Mouse (Mus musculus) embryo, embryonic 10.5 days (tissue): ENCODE results near the gene Sgms1.
"Not testable (repeated sequence)": the region's sequence is repeated elsewhere in the genome, so short reads cannot be mapped to it uniquely, and the experiment has no call there.

Experiments used
- DNase-seq: peaks from one replicate; pipeline ENCODE4 v3.0.0-alpha.2; 2015; ENCODE audit warnings: low spot score

Gene Sgms1

DNA sequence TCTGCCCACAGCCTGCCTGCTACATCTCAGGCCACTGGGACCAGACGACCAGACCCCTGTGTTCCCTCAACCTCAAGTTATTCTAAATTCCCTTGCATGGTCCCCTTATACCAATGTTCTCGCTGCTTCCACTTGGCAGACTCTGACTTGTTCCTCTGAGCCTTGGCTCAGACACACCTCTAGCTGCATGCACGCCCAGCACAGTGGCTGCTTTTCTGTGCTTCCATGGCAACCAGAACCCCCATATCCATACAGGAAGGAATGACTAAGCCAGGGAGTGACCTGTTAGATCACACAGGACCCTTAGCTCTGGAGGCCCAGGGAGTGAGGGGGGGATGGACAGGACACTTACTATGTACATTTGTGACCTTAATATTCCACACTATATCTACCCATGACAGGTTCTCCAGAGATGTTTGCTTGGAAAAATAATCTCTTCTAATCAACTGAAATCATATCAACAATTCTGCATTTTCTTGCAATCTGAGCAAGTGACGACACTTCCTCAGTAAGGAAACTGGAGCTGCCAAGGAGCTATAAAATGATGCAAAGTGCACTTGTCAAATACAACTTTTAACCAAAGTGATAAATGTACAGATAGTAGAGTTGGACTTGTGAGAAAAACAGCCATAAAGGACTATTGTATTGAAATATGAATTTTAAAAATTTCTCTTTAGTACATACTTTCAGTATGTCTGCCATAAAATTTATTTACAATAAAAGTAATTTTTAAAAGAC lies 252.5 kb downstream of the Sgms1 start:
- peak; percentile 27 for DNase-seq

DNA sequence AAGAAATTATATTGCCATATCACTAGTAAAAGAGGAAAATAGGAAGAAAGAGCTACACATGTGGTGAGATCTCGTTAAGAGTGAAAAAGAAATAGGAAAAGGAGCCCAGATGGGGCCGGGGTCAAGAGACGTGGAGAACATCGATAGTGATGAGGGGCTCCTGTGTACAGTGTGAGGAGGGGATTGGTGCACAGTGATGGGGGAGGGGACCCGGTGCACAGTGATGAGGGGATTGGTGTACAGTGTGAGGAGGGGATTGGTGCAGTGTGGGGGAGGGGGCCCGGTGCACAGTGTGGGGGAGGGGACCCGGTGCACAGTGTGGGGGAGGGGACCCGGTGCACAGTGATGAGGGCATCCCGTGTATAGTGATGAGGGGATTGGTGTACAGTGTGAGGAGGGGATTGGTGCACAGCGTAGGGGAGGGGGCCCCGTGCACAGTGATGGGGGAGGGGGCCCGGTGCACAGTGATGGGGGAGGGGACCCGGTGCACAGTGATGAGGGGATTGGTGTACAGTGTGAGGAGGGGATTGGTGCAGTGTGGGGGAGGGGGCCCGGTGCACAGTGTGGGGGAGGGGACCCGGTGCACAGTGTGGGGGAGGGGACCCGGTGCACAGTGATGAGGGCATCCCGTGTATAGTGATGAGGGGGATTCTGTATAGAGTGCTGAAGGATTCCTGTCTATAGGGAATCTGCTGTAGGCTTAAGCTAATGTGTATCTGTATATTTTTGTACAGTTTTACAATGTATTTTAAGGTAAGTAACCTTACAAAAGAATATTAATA lies 257.6 kb downstream of the Sgms1 start:
- DNase-seq = not testable (repeated sequence)

DNA sequence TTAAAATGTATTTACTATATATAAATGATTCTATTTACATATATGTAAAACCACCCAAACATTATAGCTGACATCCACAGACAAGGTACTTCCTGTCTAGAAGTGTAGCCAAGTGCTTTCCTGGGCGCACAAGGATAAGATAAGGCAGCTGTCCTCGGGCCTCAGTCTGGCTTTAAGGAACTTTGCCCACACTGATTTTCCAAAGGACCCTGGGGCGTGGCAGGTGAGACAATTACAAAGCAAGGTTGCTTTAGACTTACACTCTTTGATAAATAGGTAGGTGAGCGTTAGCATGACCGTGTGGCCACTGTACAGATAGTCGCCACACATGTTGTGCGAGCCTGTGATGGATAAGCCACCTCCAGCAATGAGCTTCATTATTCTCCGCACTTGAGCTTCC lies 260.2 kb downstream of the Sgms1 start:
- no peak for DNase-seq

DNA sequence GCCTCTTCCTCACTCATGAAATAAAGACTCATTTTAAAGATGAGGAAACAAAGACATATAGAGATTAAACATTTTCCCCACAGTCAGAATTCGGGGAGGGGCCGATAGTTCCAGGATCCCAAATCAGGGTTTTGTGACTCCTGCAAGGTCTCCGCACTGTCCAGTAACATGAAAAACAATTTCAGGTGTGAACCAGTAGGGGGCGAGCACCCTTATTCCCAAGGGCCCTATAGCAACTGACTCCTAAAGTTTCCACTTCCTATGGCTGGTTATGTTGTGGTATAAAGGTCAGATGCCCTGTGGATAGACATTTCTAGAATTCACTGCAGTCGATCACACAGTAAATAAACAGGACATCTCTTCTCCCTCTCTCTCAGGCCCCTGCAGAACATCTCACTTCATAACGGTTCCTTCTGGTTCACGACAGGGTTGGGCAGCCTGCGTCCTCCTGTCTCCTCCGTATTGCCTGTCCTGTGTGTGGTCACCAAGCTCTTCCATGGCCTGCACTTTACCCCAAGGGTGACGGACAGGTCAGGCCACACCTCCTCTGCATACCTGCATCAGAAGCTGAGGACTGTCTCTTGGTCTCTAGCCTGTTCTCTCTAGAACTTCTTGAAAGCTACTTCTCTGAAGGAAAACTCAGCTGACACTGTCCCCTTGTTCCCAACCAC lies 262.2 kb downstream of the Sgms1 start:
- peak; percentile 20 for DNase-seq

DNA sequence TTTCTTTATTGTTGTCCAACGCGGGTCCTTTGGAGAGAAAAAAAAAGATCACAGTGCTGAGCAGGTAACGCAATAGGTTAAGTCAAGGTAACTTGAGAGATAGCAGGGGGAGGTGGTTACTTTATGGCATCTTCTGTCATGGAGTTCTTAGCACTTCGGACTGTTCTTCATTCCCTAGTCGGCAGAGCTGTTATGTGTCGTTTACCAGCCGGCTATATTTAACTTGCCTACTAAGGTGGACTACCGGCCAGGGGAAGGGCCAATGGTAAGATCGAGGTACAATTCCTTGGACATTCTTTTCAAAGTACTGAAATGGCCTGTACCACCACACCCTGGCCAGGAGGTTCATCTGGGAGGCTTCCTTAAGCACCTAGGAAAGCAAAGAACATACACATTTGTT lies 265.4 kb downstream of the Sgms1 start:
- DNase-seq = no peak

DNA sequence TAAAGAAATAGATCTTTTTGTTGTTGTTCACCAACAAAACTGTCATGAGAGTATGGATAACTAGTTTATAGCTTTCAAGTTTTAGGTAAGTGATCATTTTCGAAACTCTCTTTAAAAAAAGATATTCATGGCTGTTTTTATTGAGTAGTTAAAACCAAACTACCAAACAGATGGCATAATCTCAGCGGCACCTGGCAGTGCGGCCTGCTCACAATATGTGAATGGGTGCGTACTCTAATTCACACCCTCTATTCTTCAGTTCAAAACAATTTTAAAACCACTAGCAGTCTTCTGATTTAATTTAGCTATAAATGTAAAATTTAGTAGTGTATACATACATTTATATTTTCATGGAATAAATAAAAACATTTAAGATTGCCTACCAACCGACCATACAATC lies 266.3 kb downstream of the Sgms1 start:
- no peak for DNase-seq

DNA sequence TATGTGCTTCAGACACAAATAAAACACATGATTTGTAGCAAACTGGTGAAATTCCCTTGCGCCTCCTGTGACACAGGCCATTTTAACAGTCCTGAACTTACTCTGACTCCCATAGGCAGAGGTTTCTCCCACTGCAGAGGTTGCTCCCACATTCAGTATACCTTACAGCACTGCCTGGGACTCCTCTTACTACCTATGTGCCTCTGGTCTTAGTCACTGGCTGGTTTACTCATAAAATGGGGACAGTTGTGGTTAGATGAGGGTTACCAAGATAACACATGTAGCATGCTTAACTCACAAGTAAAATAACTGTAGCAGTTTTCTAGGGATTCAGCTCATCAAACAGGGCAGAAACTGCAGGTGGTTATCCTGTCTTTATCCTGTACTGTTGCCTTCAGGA lies 268.7 kb downstream of the Sgms1 start:
- no peak for DNase-seq

DNA sequence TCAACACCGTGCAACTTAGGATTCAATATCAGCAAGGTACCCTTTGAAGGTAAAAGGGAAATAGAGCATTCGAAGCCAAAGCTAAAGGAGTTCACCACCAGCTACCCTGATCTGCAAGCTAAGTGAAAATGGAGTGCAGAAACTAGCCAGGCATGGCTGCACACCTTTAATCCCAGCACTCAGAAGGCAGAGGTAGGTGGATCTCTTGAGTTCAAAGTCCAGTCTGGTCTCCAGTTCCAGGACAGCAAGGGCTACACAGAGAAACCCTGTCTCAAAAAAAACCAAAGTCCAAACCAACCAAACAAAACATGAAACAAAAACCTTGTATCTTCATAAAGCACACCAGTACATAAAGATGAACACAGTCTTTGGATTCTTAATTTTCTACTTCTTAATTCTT lies 269.8 kb downstream of the Sgms1 start:
- DNase-seq = no peak

DNA sequence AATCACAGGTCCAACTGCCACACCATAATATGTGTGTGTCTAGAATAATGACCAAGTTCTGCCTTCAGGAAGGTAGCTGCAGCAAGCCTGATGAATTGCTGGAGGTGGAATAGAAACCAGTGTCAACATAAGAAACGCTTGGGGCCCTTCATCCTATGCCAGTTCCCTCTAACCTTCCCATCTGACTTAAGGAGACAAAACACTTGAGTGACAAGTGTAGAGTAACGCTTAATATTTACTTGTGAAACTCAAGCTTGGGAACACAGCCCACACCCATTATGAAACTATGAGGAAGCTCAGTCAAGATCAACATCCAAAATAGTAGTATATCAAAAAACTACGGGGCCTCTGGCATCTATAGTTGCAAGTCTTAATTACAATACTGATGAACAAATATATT lies 271.0 kb downstream of the Sgms1 start:
- no peak for DNase-seq

DNA sequence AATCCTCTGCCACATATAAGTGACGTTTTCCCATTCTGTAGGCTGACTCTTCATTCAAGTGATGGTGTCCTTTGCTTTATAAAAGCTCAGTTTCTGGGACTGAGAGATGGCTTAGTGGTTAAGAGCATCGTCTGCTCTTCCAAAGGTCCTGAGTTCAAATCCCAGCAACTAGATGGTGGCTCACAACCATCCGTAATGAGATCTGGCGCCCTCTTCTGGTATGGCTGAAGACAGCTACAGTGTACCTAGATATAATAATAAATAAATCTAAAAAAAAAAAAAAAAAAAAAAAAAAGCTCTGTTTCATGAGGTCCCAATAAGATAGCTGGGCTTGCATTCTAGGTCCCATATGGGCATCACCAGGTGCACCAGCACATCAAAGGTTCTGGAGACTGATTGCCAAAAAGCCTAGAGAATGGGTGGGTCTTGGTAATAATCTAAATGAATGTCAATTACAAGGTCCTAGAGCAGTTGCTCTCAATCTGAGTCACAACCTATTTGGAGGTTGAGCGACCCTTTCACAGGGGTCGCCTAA lies 272.0 kb downstream of the Sgms1 start:
- DNase-seq = no peak

DNA sequence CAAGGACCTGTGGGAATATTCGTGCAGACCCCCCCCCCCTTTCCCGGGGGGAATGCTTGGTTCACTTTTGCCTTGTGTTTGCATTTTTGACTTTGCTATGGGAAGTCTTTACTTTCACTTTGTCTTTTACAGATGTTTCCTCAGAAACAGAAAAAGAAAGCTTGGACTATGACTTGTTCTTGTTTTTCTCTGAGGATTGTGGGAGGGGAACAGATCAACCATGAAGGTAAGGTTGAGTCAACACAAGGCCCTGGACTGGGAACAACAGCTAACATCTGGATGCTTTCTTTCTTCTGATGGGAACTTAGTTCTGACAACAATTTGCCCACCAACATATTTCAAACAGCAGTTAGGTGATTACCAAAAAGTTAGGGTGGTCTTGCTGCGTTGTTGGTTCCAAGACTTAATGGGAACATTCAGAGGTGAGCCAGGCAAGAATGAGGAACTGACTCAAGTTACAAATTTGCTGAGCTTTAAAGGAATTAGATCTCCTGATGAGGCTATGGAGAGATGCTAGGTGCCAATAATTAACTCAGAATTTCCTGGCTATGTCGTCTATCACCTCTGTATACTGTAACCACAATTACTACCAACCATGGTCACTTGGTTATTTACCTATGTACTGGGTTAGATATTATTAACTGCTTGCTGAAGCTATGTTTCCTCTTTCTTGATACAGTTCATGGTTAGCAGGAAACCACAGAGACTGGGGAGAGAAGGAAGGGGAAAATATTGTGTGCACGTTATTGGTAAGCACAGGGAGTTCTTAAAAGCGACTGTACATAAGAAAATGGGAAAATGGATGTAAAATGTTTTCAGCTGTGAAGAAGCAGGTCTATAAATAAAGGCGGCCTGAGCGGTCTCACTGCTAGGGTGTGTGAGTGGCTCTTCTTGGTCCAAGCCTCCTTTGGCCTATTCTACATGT lies 277.4 kb downstream of the Sgms1 start:
- DNase-seq = no peak

DNA sequence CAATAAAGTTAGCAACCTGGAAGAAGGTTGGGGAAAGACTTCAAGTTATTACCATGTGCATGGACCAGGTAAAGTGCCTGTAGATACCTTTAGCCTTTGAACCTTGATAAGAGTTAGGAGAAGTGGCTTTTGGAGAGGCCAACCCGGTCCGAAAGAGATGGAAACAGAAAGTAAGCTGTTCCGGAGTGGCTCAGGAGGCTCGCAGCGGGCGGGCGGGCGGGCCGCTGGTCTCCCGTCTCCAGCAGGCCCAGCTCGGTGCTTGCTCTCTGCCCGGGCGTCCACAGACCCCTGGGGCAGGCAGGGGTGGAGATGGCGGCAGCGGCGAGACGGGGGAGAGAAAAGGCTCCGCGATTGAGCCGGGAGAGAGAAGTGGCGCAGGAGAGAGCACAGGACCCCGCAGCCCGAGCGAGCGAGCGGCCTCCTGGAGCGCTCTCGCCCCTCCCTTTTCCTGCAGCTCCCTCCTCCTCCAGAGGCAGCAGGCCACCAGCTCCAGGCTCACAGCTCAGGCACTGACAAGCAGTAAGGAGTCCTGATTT lies 281.7 kb downstream of the Sgms1 start, which contains the start of gene Asah2:
Gene Asah2 (minus strand): TSS at position 441 of the 536 bp plus-strand sequence.
- DNase-seq = peak; percentile 78

DNA sequence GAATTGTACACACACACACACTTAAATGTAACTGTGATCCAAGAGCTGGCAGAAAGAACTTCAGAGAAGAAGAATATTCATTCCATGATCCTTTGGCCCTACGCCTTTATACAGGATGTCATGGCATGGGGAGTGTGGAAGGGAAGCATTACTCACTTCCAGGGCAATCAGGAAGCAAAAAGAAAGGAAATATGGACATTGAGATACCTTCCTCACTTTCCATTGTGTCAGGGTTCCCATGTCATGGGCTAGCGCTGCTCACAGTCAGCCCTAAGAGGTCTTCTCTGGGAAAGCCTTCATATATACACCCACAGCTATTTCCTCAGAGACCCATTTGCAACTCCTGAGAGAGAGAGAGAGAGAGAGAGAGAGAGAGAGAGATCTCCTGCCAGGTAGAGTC lies 282.8 kb downstream of the Sgms1 start:
- no peak for DNase-seq

DNA sequence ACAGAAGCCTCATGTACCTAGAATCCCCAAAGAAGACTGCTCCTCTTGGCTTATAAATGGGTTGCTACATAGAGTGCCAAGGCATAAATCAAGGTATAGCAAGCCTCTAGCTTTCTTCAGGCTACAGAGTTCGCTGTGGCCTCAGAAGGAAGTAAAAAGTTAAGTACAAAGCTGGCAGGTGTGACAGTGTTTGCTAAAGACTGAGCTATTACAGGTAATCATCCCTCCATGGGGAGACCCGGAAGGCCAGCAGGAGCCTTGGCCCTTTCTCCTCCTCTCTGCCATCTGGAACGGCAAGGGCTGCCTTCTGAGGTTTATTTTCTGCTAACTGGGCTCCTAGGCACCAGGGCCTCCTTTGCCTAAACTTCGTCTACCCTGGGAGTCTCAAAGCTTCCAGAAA lies 285.3 kb downstream of the Sgms1 start:
- no peak for DNase-seq

DNA sequence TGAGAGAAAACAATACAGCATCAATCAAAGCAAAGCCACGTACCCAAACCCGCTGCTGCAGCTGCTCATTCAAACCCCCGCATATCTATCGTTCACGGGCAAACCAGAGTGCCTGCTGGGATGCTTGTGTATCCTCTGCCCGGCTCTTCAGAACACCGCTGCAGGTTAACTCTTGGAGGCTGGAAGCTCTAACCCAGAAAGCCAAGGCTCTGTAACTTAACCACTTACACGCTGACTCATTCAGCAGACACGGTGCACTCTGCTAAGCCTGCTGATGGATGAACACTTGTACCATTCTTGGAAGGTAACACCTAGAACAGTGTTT lies 286.6 kb downstream of the Sgms1 start:
- peak; percentile 40 for DNase-seq

DNA sequence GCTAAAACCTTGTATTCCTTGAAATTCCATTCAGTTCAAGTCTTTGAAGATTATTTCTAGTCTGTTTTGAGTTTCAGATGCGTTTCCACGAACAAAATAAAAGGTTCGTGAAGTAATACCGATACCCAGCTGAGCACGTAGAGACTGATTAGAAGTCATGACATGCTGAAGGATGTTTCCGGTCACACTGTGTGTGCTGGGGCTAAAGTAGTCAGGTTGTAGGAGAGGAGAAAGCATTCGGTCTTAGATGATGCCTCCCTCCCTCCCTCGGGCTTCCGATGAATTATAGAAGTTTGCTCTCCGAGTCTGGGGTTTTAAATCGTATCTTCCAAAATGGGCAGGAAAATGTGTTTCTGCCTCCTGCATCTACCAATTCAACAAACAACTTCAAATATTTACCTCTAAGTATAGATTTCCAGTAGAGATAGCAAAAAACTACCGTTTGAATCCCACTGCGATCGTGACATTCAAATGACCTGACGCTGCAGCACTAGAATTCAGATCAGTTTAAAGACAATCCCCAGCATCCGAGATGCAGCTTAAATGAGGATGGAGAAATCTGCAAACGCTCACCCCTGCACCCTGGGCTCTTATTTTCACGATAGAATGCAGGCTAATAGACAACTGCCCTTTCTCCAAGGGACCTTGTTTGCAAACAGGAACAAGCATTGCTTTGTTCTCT lies 287.1 kb downstream of the Sgms1 start:
- DNase-seq = peak; percentile 21

DNA sequence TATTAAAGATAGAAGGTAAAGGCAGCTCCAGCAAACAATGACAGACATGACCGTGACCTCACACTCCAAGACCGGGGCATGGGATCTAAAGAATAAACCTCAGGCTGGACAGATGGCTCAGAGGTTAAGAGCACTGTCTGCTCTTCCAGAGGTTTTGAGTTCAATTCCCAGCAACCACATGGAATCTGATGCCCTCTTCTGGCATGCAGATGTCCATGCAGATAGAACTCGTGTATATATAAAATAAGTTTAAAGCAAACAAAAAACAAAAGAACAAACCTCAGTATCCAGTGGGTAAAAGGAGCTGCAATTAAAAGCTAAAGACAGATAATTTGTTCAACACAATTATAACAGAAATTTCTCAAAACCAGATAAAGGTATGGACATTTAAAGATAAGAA lies 290.9 kb downstream of the Sgms1 start:
- DNase-seq = no peak

DNA sequence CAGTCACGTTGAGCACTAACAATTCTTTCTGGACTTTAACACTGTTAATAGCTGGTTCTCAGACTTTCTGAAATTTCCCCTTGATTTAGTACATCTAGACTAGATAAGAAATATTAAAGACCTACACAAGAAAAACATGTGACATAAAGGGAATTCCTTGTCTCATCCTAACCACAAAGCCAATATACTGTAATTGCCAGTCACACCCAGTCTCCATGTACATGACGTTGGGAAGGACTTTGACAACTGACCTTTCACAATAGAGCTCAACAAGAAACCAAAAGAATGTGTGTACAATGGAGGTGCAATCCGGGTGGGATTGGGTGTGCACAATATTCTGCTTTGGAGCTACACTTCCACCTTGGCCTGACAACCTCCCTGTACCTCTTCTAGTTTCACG lies 297.2 kb downstream of the Sgms1 start:
- no peak for DNase-seq

DNA sequence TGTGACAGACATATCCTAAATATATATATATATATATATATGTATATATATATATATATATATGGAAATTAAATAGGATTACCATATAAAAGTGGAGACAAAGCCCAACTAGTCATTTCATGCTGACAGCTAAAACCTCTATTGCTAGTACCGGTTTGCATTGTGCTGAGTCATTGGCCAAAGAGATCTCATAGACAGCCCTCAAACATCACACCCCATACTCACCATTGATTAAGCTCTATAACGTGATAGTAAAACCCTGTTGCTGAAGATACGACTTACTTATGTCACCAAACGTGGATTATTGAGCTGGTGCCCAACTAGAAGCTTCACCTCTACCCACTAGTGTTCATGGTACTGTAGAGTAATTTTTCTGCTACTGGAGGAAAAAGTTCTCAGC lies 298.7 kb downstream of the Sgms1 start:
- DNase-seq = no peak

DNA sequence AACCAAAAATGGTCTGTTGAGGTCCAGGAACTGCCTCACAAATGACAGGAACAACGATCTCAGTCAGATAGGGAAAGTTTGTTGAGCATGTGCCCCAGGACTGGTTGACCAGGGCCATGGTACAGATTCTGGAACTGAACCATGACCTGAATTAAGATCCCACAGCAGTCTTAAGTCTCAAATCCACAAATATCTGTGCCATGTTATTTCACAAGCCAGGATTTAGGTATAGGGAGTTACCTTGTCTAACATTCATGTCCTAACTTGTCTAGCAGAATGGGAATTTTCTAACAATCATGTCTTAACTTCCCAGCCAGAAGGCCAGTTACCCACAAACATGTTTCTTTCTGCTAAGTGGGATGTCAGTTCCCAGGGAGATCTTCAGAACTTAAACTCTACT lies 300.9 kb downstream of the Sgms1 start:
- no peak for DNase-seq
